Mouse (Mus musculus) T-helper 2 cell (primary cell): ENCODE data around the gene Acadm.

Experiments used
- in situ Hi-C: fragments of 300-600 bp; cut with MboI, MseI; formaldehyde crosslinking; loops from one replicate; pipeline ENCODE4 v1.15.1; 2025; ENCODE audit warnings: high pct_unique_total_duplicates

The Acadm gene

GRCm38 (mm10) chr3:153943003-153943640 is 1.3 kb downstream of the Acadm start:
- in situ Hi-C loops = loop anchor here (10.0 kb wide), 1 partner anchor 652 kb away; the partner anchor contains the start of genes Cryz and Tyw3

- in situ Hi-C loops = loop anchor here (10.0 kb wide), 1 partner anchor 653 kb away; the partner anchor contains the start of genes Cryz and Tyw3
These were observed 2.8 kb downstream of the Acadm start for GRCm38 (mm10) chr3:153941613-153942012.

GRCm38 (mm10) chr3:153940486-153940885 is 3.9 kb downstream of the Acadm start:
- in situ Hi-C loops = loop anchor here (10.0 kb wide), 1 partner anchor 654 kb away; the partner anchor contains the start of genes Cryz and Tyw3

- in situ Hi-C loops = loop anchor here (10.0 kb wide), 1 partner anchor 655 kb away; the partner anchor contains the start of genes Cryz and Tyw3
These were observed 4.4 kb downstream of the Acadm start for GRCm38 (mm10) chr3:153940021-153940420.

GRCm38 (mm10) chr3:153937116-153937810 is 7.2 kb downstream of the Acadm start:
- in situ Hi-C loops = no loop called here

- in situ Hi-C loops = no loop called here
These were observed 8.6 kb downstream of the Acadm start for GRCm38 (mm10) chr3:153935878-153936277.

GRCm38 (mm10) chr3:153932461-153932860 is 12.0 kb downstream of the Acadm start:
- in situ Hi-C loops = no loop called here

- in situ Hi-C loops = no loop called here
These were observed 14.9 kb downstream of the Acadm start for GRCm38 (mm10) chr3:153929526-153929925.

GRCm38 (mm10) chr3:153926333-153926732 is 18.1 kb downstream of the Acadm start:
- in situ Hi-C loops = no loop called here

GRCm38 (mm10) chr3:153921147-153921910 is 23.1 kb downstream of the Acadm start:
- in situ Hi-C loops = loop anchor here (25.0 kb wide), 1 partner anchor 1709 kb away; the partner anchor contains the start of genes Dnajb4 and Fubp1

GRCm38 (mm10) chr3:153917200-153917599 is 27.2 kb downstream of the Acadm start:
- in situ Hi-C loops = loop anchor here (25.0 kb wide), 1 partner anchor 1705 kb away; the partner anchor contains the start of genes Dnajb4 and Fubp1

GRCm38 (mm10) chr3:153913510-153914243 is 30.8 kb downstream of the Acadm start:
- in situ Hi-C loops = loop anchor here (25.0 kb wide), 1 partner anchor 1701 kb away; the partner anchor contains the start of genes Dnajb4 and Fubp1

GRCm38 (mm10) chr3:153912546-153913509 is 31.6 kb downstream of the Acadm start, which contains the start of gene Rabggtb:
TSS of gene Rabggtb (minus strand) at chr3:153913009.
- in situ Hi-C loops = loop anchor here (25.0 kb wide), 1 partner anchor 1701 kb away; the partner anchor contains the start of genes Dnajb4 and Fubp1

- in situ Hi-C loops = loop anchor here (25.0 kb wide), 1 partner anchor 1700 kb away; the partner anchor contains the start of genes Dnajb4 and Fubp1
These were observed 32.5 kb downstream of the Acadm start for GRCm38 (mm10) chr3:153911882-153912440.

- in situ Hi-C loops = loop anchor here (25.0 kb wide), 1 partner anchor 1699 kb away; the partner anchor contains the start of genes Dnajb4 and Fubp1
These were observed 33.1 kb downstream of the Acadm start for GRCm38 (mm10) chr3:153911197-153911881.

- in situ Hi-C loops = loop anchor here (25.0 kb wide), 1 partner anchor 1698 kb away; the partner anchor contains the start of genes Dnajb4 and Fubp1
These were observed 33.9 kb downstream of the Acadm start for GRCm38 (mm10) chr3:153910489-153910888.

GRCm38 (mm10) chr3:153908919-153909318 is 35.5 kb downstream of the Acadm start:
- in situ Hi-C loops = loop anchor here (25.0 kb wide), 1 partner anchor 1697 kb away; the partner anchor contains the start of genes Dnajb4 and Fubp1
